Mouse (Mus musculus) neural tube, embryonic 12.5 days (tissue): ENCODE data around the gene Dnpep. TPM values are rescaled to one million over a fixed set of nuclear protein-coding genes. Genes with fewer than 3 reads are reported as not detected.
A peak's percentile ranks its signal among the peaks of the same experiment; 100 is the strongest.

Experiments
- ATAC-seq: fragments of 200-750 bp; cut with Nextera tagmentation; 2 replicates; pipeline ENCODE4 v1.8.0; 2017; ENCODE audit warnings: low read depth, mild to moderate bottlenecking, moderate TSS enrichment, moderate library complexity; ENCODE audit not compliant: low FRiP score
- H3K27ac ChIP-seq: fragments of 300-500 bp; sonication (generic); 2 replicates; pipeline ENCODE4 v1.5.1; 2016
- H3K27me3 ChIP-seq: fragments of 300-500 bp; sonication (generic); replicated peaks from 2 replicates; pipeline ENCODE4 v1.6.1; 2016; ENCODE audit warnings: mild to moderate bottlenecking
- H3K36me3 ChIP-seq: fragments of 300-500 bp; sonication (generic); 2 replicates; pipeline ENCODE4 v1.6.1; 2016; ENCODE audit warnings: mild to moderate bottlenecking
- H3K4me1 ChIP-seq: fragments of 300-500 bp; sonication (generic); 2 replicates; pipeline ENCODE4 v1.6.1; 2016
- H3K4me2 ChIP-seq: fragments of 300-500 bp; sonication (generic); replicated peaks from 2 replicates; pipeline ENCODE4 v1.6.1; 2016; ENCODE audit warnings: mild to moderate bottlenecking
- H3K4me3 ChIP-seq: fragments of 300-500 bp; sonication (generic); 2 replicates; pipeline ENCODE4 v1.5.1; 2016
- H3K9ac ChIP-seq: fragments of 300-500 bp; sonication (generic); 2 replicates; pipeline ENCODE4 v1.6.1; 2016; ENCODE audit warnings: mild to moderate bottlenecking
- H3K9me3 ChIP-seq: fragments of 300-500 bp; sonication (generic); 2 replicates; pipeline ENCODE4 v1.6.1; 2016; ENCODE audit warnings: mild to moderate bottlenecking
- WGBS: fragments of 180-500 bp; shearing (Covaris S2); methylation state at CpG from one replicate; pipeline ENCODE4 v1.1.7; 2016; 5-methylcytosine and 5-hydroxymethylcytosine counted together
- polyA plus RNA-seq: library from polyadenylated mRNA; unstranded; fragments of >200 nt; fragmentation: Nextera tagmentation; extraction: Ambion mirVana; gene quantifications from 2 replicates; pipeline ENCODE4 v1.2.1, GENCODE M21; 2016

Dnpep gene
- polyA plus RNA-seq, 1 experiment from 2014 or later = 201 TPM

GRCm38 (mm10) chr1:75345036-75345935 lies 27.5 kb upstream of the Dnpep start:
- Histone ChIP-seq H3K9me3 (no peaks in the 10 kb centered on the region), H3K4me1 (peaks cover 26% of the 10 kb centered on the region), H3K9ac (no peak overlapping the region), H3K4me3 (no peak overlapping the region), H3K27ac (no peak overlapping the region), H3K27me3 (0 out of 2 replicates have a peak, but pooled peaks cover 6% of the 10 kb centered on the region), H3K36me3 (no peaks in the 10 kb centered on the region), H3K4me2 (peak overlapping the region; percentile 36; the same call in 1 of the 2 replicates)
- WGBS = 35% methylated on average over 20 of the region's 20 CpGs
- ATAC-seq = no peak

- no peak overlapping the region for H3K9ac ChIP-seq
- H3K4me1 ChIP-seq = peaks cover 29% of the 10 kb centered on the region
- no peak overlapping the region for H3K27ac ChIP-seq
- H3K36me3 ChIP-seq = no peaks in the 10 kb centered on the region
- H3K9me3 ChIP-seq = no peaks in the 10 kb centered on the region
- ATAC-seq = peak; percentile 41; the same call in 1 of the 2 replicates
- H3K27me3 ChIP-seq = 0 out of 2 replicates have a peak, but pooled peaks cover 6% of the 10 kb centered on the region
- peak overlapping the region; percentile 36 for H3K4me2 ChIP-seq
- 6% methylated on average over 15 of the region's 15 CpGs for WGBS
- no peak overlapping the region for H3K4me3 ChIP-seq
These were observed 26.7 kb upstream of the Dnpep start for GRCm38 (mm10) chr1:75344291-75345035.

DNA sequence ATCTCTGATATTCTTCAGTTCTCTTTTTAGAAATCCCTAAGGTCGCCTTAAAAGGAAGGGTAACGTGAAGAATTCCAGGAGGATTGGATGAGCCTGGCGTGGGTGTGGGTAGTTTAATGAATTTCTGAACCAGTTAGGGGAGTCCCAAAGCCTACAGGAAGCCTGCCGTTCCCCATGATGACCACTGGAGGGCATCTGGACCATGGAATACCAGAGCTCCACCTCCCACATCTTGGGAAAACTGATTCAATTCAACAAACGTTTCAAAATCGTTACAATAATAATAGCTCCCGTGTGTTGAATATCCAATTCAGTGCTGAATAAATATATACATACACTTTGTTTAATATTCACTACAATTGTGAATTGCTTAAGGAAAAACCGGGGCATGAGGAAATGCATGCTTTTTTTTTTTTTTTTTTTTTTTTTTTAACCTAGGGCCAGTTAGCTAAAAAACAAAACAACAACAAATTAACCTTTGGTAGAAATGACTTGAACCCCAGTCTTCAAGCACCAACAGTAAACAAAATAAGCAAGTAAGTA lies 25.2 kb upstream of the Dnpep start:
- H3K27ac ChIP-seq = no peak overlapping the region
- H3K36me3 ChIP-seq = no peaks in the 10 kb centered on the region
- no peak overlapping the region for H3K4me3 ChIP-seq
- 0 out of 2 replicates have a peak, but pooled peaks cover 6% of the 10 kb centered on the region for H3K27me3 ChIP-seq
- ATAC-seq = no peak
- H3K4me1 ChIP-seq = peaks cover 41% of the 10 kb centered on the region
- H3K4me2 ChIP-seq = no peak overlapping the region
- WGBS = under 1% methylated on average over 8 of the region's 8 CpGs
- H3K9ac ChIP-seq = no peak overlapping the region
- H3K9me3 ChIP-seq = no peaks in the 10 kb centered on the region

DNA sequence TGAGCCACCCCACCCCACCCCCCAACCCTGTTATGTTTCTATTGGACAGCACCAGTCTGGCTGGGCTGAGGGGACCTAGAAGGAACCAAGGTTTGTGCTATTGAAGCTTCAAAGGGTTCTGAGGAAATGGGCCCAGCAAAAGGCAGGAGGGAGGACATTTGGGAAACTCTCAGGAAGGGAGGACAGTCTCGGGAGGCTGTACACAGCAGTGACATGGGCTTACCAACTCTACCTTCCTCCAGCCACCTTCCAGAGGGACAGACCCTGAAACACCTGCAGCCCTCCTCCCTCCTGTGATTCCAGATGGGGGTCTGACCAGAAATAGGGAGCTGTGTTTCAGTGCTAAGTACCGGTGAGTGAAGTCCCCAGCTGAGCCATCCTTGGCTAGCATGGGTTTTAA lies 22.7 kb upstream of the Dnpep start:
- Histone ChIP-seq H3K4me3 (no peak overlapping the region), H3K9me3 (no peaks in the 10 kb centered on the region), H3K9ac (no peak overlapping the region), H3K4me2 (no peak overlapping the region), H3K36me3 (no peaks in the 10 kb centered on the region), H3K4me1 (peaks cover 39% of the 10 kb centered on the region), H3K27ac (no peak overlapping the region), H3K27me3 (0 out of 2 replicates have a peak, but pooled peaks cover 6% of the 10 kb centered on the region)
- ATAC-seq = no peak
- WGBS = 70% methylated on average over 2 of the region's 2 CpGs

DNA sequence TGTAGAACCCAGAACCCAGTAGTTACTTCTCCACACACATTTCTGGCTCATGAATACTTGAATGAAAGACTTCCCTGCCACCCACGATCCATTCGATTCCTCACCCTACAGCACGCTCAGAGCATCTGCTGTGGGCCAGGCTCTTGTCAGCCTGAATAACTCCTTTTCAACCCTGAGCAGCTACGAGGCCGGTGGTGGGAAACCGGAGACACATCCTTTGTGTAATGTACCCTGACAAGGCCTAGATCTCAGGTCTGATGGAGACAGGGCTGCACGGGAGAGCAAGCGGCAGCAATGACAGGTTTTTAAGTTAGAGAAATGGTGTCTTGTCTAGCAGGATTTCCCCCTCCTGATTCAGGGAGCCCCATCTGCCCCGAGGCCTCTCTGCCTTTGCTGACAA lies 21.5 kb upstream of the Dnpep start:
- no peaks in the 10 kb centered on the region for H3K9me3 ChIP-seq
- no peak overlapping the region for H3K9ac ChIP-seq

GRCm38 (mm10) chr1:75338091-75338694 lies 20.4 kb upstream of the Dnpep start:
- H3K4me1 ChIP-seq = peaks cover 23% of the 10 kb centered on the region
- H3K27ac ChIP-seq = peak overlapping the region; percentile 62; the same call in 1 of the 2 replicates
- no peaks in the 10 kb centered on the region for H3K36me3 ChIP-seq
- H3K27me3 ChIP-seq = no peaks in the 10 kb centered on the region
- peak overlapping the region; percentile 36 for H3K4me2 ChIP-seq
- 7% methylated on average over 11 of the region's 11 CpGs for WGBS
- H3K4me3 ChIP-seq = no peak overlapping the region
- ATAC-seq = peak; percentile 52
- no peak overlapping the region for H3K9ac ChIP-seq
- H3K9me3 ChIP-seq = no peaks in the 10 kb centered on the region

More for the DNA sequence above, 21.5 kb upstream of the Dnpep start:
- peak overlapping the region; percentile 62 for H3K27ac ChIP-seq
- 0 out of 2 replicates have a peak, but pooled peaks have one; percentile 8 for ATAC-seq
- no peak overlapping the region for H3K4me3 ChIP-seq
- WGBS = 30% methylated on average over 9 of the region's 9 CpGs
- H3K4me1 ChIP-seq = peaks cover 28% of the 10 kb centered on the region
- no peak overlapping the region for H3K4me2 ChIP-seq
- no peaks in the 10 kb centered on the region for H3K36me3 ChIP-seq
- 0 out of 2 replicates have a peak, but pooled peaks cover 6% of the 10 kb centered on the region for H3K27me3 ChIP-seq

DNA sequence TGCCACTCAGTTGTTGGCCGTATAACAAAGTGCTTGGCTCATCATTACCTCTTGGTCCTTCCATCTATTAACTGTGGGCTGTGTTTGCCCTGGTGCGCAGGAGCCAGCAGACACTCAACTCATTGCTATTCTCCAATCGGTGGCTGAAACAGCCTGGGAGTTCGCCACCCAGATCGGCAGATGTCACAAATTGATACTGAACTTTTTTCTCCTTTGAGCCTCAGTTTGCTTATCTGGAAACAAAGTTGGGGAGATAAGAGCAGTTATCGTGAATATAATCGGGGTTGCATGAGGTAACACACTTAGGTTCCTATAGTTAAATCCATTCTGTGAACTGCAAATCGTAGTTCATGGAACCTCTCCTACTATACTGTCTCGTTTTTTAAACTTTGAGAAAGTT lies 19.3 kb upstream of the Dnpep start:
- WGBS = 53% methylated on average over 9 of the region's 9 CpGs
- Histone ChIP-seq H3K9me3 (no peaks in the 10 kb centered on the region), H3K27ac (no peak overlapping the region)

GRCm38 (mm10) chr1:75336461-75336860 lies 18.7 kb upstream of the Dnpep start:
- H3K9ac ChIP-seq = no peak overlapping the region
- H3K4me2 ChIP-seq = no peak overlapping the region
- 57% methylated on average over 3 of the region's 3 CpGs for WGBS
- peaks cover 23% of the 10 kb centered on the region for H3K4me1 ChIP-seq
- no peaks in the 10 kb centered on the region for H3K36me3 ChIP-seq
- no peak overlapping the region for H3K4me3 ChIP-seq
- no peaks in the 10 kb centered on the region for H3K9me3 ChIP-seq
- no peaks in the 10 kb centered on the region for H3K27me3 ChIP-seq
- no peak for ATAC-seq
- no peak overlapping the region for H3K27ac ChIP-seq

More for the DNA sequence above, 19.3 kb upstream of the Dnpep start:
- H3K27me3 ChIP-seq = no peaks in the 10 kb centered on the region
- no peak overlapping the region for H3K4me3 ChIP-seq
- no peak overlapping the region for H3K4me2 ChIP-seq
- peaks cover 23% of the 10 kb centered on the region for H3K4me1 ChIP-seq
- no peak for ATAC-seq
- no peaks in the 10 kb centered on the region for H3K36me3 ChIP-seq
- H3K9ac ChIP-seq = no peak overlapping the region

GRCm38 (mm10) chr1:75331271-75331670 lies 13.5 kb upstream of the Dnpep start:
- Histone ChIP-seq H3K9me3 (peaks cover 3% of the 10 kb centered on the region; the same call in 1 of the 2 replicates), H3K9ac (no peak overlapping the region), H3K27ac (no peak overlapping the region), H3K36me3 (no peaks in the 10 kb centered on the region), H3K4me2 (no peak overlapping the region), H3K4me3 (no peak overlapping the region), H3K4me1 (no peaks in the 10 kb centered on the region), H3K27me3 (no peaks in the 10 kb centered on the region)
- WGBS = 84% methylated on average over 1 of the region's 1 CpGs
- ATAC-seq = no peak

DNA sequence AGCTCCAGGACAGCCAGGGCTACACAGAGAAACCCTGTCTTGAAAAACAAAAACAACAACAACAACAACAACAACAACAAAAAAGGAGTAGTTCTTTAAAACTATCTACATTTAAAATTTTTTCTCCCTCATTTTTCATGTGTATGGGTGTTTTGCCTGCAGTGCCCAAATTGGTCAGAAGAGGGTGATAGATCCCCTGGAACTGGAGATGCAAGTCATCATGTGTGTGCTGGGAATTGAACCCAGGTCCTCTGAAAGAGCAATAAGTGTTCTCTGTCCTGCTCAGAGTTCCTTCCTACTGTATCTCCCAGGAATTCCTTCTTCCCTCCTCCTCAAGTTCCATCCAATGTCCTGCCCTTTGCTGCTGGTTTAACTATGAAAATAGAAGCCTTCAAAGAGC lies 9.7 kb upstream of the Dnpep start:
- Histone ChIP-seq H3K4me2 (no peak overlapping the region), H3K9ac (no peak overlapping the region), H3K27ac (no peak overlapping the region), H3K4me3 (no peak overlapping the region), H3K36me3 (no peaks in the 10 kb centered on the region), H3K4me1 (no peaks in the 10 kb centered on the region), H3K9me3 (peaks cover 3% of the 10 kb centered on the region; the same call in 1 of the 2 replicates), H3K27me3 (no peaks in the 10 kb centered on the region)
- no peak for ATAC-seq

DNA sequence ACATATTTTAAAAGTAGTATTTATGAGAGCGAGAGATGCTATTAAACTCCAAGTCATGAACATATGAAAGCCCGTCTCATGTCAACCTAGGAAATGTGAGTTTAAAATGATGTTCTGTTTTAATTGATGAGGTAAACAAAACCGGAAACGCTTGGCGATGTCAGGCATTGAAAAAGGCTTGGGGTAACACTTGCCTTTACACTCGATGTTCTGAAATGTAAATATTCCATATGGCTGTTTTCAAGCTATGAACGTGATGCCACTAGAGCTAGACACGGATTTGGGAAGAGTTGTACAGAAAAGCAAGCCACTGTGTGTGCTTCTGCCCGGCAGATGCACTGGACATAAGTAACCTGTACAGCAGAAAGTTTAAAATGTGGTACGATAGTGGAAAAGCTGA lies 1.4 kb upstream of the Dnpep start:
- Histone ChIP-seq H3K4me2 (no peak overlapping the region), H3K4me1 (peaks cover 9% of the 10 kb centered on the region), H3K36me3 (peaks cover 16% of the 10 kb centered on the region), H3K9me3 (no peaks in the 10 kb centered on the region), H3K9ac (no peak overlapping the region), H3K27me3 (no peaks in the 10 kb centered on the region), H3K27ac (no peak overlapping the region), H3K4me3 (no peak overlapping the region)
- WGBS = 90% methylated on average over 10 of the region's 10 CpGs
- ATAC-seq = no peak

DNA sequence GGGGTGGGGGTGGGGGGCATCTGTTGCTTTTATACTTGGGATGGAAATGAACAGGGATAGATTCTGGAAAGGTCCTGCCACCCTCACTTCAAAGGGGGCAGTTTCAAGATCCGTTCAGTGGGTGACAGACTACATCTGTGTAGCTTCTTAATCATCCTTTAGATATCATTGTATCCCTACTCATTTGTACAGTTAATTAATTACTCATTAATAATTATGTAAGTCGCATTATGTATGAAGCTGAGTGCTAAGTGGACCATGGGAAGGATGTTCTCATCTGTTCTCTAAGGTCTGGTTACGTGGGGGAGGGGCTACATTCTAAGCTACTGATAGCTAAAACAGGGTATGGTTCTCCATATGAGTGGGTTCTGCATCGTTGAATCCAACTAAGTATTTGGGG lies 946 bp upstream of the Dnpep start:
- Histone ChIP-seq H3K9me3 (no peaks in the 10 kb centered on the region), H3K4me1 (peaks cover 9% of the 10 kb centered on the region), H3K36me3 (peaks cover 21% of the 10 kb centered on the region), H3K27ac (no peak overlapping the region), H3K27me3 (no peaks in the 10 kb centered on the region), H3K4me2 (no peak overlapping the region), H3K9ac (no peak overlapping the region), H3K4me3 (no peak overlapping the region)
- 94% methylated on average over 4 of the region's 4 CpGs for WGBS
- ATAC-seq = no peak
